Mouse (Mus musculus): ENCODE measurements at regions not wholly inside any gene's neighbourhood (a gene's known extent, or its start where the extent isn't known, plus 50 kb on each side); places are given as distances from the start of the nearest gene placed in this dataset.

DNA sequence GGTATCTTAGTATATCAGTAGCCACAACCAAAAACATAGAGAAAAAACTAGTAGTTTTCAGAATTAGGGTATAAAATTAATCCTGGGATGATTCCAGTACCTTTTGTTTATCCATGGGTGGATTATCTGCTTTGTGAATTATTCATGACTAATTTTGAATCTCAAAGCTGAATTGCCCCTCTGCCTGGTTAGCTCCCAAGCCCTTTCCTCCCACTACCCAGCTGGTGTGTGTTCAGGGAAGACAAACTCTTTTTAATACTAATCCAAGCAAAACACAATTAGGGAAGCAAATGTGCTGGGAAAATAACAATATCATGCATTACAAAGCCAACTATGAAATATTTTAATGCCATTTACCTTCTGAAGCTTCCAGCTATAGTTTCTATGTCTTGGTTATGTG is 347.4 kb downstream of the Gm43517 start:
- DNase-seq (ENCODE audit: extremely low spot score) = no peak

DNA sequence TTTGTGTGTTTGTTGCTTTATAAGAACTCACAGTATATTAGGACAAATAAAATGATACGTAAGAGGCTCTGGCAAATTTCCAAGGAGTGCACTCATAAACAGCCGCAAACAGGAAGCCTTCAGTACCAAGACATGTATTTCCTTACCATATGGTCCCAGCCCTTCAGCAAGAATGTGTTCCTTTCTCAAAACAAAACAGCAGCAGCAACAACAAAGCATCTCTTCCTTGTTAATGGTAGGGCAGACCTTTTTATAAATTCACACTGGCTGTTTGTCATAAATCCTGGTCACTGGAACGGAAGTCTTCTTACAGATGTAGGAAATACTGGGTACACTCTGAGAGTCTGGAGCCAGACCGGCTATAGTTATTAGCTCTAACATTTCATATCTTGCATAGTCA is 352.1 kb downstream of the Gm43517 start:
- DNase-seq (ENCODE audit: extremely low spot score) = no peak

DNA sequence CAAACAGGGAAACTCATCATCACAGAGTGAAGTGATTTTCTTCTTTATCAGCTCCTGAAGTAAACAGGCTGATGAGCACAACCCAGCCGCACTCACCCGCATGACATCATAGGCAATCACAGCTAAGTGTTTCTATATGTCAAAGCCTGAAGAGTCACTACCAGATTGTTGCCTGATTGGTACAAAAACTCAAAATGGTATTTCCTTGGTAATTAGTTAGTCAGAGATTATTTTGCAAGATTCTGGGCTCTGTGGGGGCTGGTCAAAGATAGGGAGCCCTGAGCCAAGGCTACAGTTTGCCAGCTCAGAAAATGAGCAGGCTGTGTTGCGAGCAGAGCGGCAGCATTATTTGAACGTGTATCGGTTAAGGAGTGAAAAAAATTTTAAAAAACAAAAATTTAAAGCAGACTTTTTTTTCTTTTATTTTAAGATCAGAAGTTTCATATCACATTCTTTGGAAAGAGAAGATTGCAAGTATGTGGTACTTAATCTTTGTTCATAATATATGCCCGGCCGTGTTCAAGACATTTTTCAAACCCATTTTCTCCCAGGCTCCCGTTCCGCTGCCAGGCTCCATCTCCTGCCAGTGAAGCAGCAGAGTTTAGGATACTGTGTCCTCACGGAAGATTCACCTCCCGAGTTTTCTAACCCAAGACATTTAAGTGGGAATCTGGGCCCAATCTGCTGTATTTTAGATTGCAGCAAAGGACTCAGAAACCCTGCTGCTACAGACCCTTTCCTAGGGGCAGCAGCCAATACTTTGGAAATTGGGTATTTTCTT is 355.2 kb downstream of the Gm43517 start:
- no peak for DNase-seq (ENCODE audit: extremely low spot score)

- no peak for DNase-seq (ENCODE audit: extremely low spot score)
These were observed 358.4 kb downstream of the Gm43517 start for GRCm38 (mm10) chr12:49743402-49743801.

- DNase-seq (ENCODE audit: extremely low spot score) = no peak
These were observed 362.1 kb downstream of the Gm43517 start for GRCm38 (mm10) chr12:49747081-49747480.

DNA sequence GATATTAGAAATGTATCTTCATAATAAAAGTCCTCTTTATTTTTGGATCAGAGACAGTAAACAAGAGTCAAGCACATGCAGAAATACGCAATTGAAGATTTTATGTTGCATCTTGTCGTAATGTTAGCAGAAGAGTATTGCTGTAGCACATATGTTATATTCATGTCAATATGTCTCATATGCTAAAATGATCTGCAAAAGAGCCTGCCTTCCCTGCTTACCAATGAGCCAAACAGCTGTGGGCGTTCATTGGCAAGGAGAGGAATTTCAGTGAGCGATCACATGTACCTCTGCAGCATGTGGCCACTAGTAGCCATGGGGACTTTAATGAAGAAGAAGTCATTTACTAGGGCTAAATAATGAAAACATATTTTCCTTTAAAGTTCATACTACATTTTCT is 373.4 kb downstream of the Gm43517 start:
- no peak for DNase-seq (ENCODE audit: extremely low spot score)

DNA sequence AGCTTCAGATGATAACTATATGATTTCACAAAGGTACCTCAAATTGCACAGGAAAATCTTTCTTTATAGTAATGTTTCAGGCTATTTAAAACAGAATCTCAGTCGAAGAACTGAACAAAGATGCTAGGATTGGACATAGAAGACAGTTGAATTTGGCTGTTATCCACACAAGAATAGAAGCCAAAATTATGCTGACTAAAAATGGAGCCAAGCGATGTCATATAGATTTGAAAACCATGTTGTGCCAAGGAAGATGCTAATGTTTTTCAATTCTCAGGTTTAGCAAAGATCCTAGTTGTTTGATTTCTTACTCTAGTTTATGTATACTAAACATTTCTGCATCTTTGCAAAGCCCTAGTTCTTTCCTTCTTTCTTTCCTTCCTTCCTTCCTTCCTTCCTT is 379.6 kb downstream of the Gm43517 start:
- no peak for DNase-seq (ENCODE audit: extremely low spot score)

DNA sequence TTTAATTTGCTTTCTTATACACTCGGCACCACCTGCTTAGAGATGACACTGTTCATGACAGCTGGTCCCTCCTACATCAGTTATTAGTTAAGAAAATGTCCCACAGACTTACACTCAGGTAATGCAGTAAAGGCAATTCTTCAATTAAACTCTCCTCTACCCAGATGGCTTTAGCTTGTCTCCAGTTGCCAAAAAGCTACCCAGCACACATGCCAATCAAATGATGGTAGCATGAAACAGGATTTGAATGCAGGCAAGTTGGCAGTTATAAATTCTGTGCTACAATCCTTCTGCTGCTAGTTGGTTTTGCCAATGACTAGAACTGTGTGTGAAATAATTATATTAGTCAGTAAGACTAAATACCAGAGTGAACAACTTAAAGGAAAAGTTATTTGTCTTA is 423.4 kb downstream of the Gm43517 start:
- no peak for DNase-seq (ENCODE audit: extremely low spot score)

- DNase-seq (ENCODE audit: extremely low spot score) = no peak
These were observed 429.7 kb downstream of the Gm43517 start for GRCm38 (mm10) chr12:49814653-49815052.

DNA sequence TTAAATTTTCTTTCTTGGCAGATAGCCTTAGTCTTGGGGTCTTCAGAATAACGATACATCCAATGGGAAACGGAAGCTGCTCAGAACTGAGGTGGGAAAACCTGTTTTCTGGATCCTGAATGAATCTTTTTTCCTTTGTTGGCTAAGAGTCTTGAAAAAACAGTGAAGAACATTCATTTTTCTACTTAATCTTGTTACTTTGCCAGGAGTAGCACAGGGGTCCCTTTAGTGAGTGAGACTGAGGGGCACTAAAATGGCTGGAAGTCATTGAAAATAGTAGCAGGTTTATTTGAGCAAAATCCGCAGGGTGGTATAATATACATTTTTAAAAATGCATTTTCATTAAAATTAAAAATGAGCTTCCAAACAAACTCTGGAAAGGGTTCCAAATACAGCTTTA is 442.8 kb downstream of the Gm43517 start:
- no peak for DNase-seq (ENCODE audit: extremely low spot score)

DNA sequence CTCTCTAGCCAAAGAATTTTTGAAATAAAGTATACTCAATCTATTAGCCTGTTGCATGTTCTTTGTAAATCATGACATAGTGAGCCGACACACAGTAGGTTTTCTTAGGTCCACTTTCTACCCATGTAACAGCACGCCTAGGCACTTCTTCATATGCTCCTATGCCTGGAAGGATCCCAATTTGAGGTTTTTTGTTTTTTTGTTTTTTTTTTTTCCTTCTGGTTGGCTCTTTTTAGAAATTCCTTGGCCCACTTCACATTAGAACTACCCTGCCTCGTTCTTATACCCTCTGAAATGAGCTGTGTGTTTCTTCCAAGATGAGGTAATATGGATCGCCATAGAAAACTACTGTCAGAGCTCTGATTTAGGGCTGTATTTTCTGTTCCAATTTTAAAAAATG is 443.6 kb downstream of the Gm43517 start:
- DNase-seq (ENCODE audit: extremely low spot score) = no peak

DNA sequence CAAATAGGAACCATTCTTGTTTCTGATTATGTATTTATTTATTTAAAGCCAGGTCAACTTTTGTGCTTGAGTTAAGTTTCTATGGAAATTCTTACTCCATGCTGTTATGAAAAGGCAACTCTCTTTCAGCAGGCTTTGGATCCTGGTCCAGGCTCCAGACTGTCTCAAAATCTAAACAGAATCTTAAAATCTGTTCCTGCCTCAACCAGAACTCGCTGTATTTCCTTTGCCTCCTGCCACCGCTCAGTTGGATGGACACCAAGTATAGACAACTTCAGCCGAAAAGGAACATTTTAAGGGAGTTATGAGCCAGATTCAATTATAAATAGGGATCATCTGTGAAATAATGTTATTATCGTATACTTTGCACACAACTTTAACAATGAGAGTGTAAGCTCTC is 445.7 kb downstream of the Gm43517 start:
- DNase-seq (ENCODE audit: extremely low spot score) = no peak

- no peak for DNase-seq (ENCODE audit: extremely low spot score)
These were observed 447.3 kb downstream of the Gm43517 start for GRCm38 (mm10) chr12:49832118-49832847.

GRCm38 (mm10) chr12:49836282-49837070 is 451.5 kb downstream of the Gm43517 start:
- DNase-seq (ENCODE audit: extremely low spot score) = no peak

DNA sequence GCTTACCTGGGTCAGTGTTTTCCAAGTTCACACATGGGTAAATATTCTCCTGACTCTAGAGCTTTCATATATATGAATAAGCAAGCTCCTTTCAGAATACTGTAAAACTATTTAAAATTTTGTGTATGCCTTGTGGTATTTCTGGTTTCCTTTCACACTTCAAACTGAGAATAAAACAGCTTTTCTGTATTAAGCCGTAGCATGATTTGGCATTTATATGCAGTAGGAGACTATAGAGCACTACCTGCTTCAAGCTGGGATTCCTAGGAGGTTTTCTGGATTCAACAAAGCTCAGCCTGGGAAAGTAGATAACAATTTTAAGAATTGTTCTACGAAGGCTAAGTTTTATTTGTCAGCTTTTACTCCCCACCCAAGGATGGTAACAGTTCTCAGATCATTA is 500.5 kb downstream of the Gm43517 start:
- no peak for DNase-seq (ENCODE audit: extremely low spot score)

DNA sequence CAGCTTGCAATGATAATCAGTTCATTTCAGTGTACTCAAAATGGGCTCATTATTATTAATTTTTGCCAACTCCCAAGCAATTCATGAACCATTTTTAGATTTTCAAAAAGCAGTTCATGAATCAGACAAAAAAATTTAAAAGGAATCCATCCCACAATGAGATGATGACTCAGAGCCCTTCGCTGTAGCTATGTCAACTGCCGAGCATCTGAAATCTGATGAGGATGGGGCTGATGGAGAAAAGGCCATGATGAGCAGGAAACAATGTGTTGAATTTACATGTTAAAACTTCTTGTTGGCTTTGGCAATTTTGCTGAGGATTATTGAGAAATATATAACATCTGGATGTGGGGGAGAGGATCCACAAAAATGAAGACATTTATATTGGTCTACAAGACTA is 502.3 kb downstream of the Gm43517 start:
- DNase-seq (ENCODE audit: extremely low spot score) = no peak

GRCm38 (mm10) chr12:49897768-49898167 is 512.8 kb downstream of the Gm43517 start:
- no peak for DNase-seq (ENCODE audit: extremely low spot score)

- DNase-seq (ENCODE audit: extremely low spot score) = no peak
These were observed 530.7 kb downstream of the Gm43517 start for GRCm38 (mm10) chr12:49915691-49916090.

- no peak for DNase-seq (ENCODE audit: extremely low spot score)
These were observed 536.6 kb downstream of the Gm43517 start for GRCm38 (mm10) chr12:49921608-49922007.

DNA sequence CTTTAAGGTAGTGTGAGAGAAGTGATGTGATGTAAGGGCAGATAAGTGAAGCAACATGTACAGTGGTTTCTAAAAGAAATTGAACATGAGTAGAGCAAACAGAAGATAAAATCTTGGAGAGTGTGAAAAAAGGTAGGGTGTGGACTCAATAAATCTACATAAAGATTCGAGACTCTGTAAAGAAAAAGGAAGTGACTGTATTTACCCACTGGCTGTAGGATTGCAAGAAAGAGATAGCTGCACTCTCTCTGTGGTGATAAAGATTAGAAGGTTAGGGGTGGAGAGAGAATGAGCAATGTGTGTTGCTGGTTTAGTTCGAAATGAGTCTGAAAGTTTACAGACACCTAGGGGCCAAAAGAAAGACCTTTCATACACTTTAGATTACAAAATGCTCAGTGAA is 555.8 kb downstream of the Gm43517 start:
- DNase-seq (ENCODE audit: extremely low spot score) = no peak

DNA sequence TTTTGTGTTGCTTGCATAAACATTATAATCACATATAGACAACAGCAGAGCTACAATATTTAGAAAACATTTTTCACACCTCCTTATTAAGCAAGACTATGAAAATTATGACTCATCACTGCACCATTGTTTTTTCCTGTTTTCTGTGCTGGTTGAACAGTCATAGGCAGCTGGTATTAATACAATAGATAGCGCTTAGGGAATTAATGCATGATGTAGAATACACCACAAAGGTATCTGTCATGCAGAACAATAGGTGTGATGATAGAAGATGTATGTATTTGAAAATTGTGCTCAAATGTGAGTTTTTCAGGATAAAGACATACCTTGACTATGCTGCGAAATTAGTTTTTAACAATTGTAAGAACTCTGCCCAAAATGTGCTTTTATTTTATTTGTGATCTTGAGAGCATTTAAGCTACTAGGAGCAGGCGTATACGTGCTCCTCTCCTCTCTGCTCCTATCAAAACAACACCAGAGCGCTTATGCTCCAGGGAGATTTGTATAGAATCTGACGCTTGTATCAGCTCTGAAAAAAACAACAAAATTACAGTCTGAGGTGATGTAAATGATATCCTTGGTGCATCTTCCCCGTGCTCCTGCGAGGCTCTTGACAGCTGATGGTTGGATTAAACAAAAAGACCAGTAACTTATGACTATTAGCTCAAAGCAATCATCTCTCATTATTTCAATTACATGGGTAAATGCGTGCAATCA is 560.1 kb downstream of the Gm43517 start:
- no peak for DNase-seq (ENCODE audit: extremely low spot score)

GRCm38 (mm10) chr12:49945628-49946220 is 560.8 kb downstream of the Gm43517 start:
- no peak for DNase-seq (ENCODE audit: extremely low spot score)

Measured in embryo, embryonic 9.5 days (tissue).